Mouse (Mus musculus) stomach, embryonic 16.5 days (tissue): ENCODE data around the gene App. TPM values are rescaled to one million over a fixed set of nuclear protein-coding genes. Genes with fewer than 3 reads are reported as not detected.

Source experiments
- ATAC-seq: fragments of 200-750 bp; cut with Nextera tagmentation; 2 replicates; pipeline ENCODE4 v1.8.0; 2017; ENCODE audit warnings: moderate number of reproducible peaks, moderate TSS enrichment; ENCODE audit not compliant: insufficient read depth, low FRiP score
- H3K27ac ChIP-seq: fragments of 300-500 bp; sonication (generic); 2 replicates; pipeline ENCODE4 v1.5.1; 2014; ENCODE audit warnings: low read length
- H3K27me3 ChIP-seq: fragments of 300-500 bp; sonication (generic); 2 replicates; pipeline ENCODE4 v1.6.1; 2014; ENCODE audit warnings: low read length, control low read depth, mixed read lengths; ENCODE audit not compliant: control insufficient read depth, insufficient read depth
- H3K36me3 ChIP-seq: fragments of 300-500 bp; sonication (generic); 2 replicates; pipeline ENCODE4 v1.6.1; 2014; ENCODE audit warnings: low read length; ENCODE audit not compliant: control insufficient read depth, insufficient read depth
- H3K4me1 ChIP-seq: fragments of 300-500 bp; sonication (generic); 2 replicates; pipeline ENCODE4 v1.6.1; 2014; ENCODE audit warnings: low read length, control low read depth, mixed read lengths; ENCODE audit not compliant: control insufficient read depth, insufficient read depth
- H3K4me2 ChIP-seq: fragments of 300-500 bp; sonication (generic); 2 replicates; pipeline ENCODE4 v1.6.1; 2014; ENCODE audit warnings: low read depth, low read length, mixed read lengths
- H3K4me3 ChIP-seq: fragments of 300-500 bp; sonication (generic); replicated peaks from 2 replicates; pipeline ENCODE4 v1.5.1; 2014; ENCODE audit warnings: mild to moderate bottlenecking, low read length
- H3K9ac ChIP-seq: fragments of 300-500 bp; sonication (generic); 2 replicates; pipeline ENCODE4 v1.6.1; 2014; ENCODE audit warnings: low read length
- H3K9me3 ChIP-seq: fragments of 300-500 bp; sonication (generic); replicated peaks from 2 replicates; pipeline ENCODE4 v1.6.1; 2016; ENCODE audit warnings: low read length, control low read depth; ENCODE audit not compliant: control insufficient read depth
- WGBS: fragments of 180-500 bp; shearing (Covaris S2); extraction: QIAGEN DNeasy Blood & Tissue Kit; methylation state at CpG from one replicate; pipeline ENCODE4 v1.1.7; 2014; 5-methylcytosine and 5-hydroxymethylcytosine counted together
- polyA plus RNA-seq: library from polyadenylated mRNA; unstranded; fragments of >200 nt; fragmentation: Nextera tagmentation; extraction: Ambion mirVana; gene quantifications from 2 replicates; pipeline ENCODE4 v1.2.1, GENCODE M21; 2015

App gene
- polyA plus RNA-seq, 1 experiment from 2014 or later = 198 TPM

DNA sequence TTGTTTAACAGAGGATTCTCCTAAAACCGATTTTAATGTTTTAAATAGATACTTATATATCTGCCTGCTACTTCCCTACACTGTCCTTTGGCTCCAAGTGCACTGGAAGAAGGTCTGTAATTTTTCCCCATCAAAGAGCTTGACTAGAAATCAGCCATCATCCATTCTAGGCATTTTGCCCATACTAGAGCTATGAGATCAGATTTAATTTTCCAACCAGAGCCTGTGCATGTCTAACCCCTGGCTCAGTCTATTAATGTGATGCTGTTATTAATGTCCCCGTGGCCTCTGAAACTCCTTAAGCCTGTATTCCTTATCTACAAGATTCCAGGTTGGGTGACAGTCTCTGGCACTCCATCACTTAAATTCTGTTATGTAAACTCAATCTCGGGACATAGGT, 190.1 kb downstream of the App start:
- no peaks in the 10 kb centered on the region for H3K9me3 ChIP-seq
- H3K4me1 ChIP-seq = no peaks in the 10 kb centered on the region
- no peak overlapping the region for H3K27ac ChIP-seq
- 56% methylated on average over 3 of the region's 3 CpGs for WGBS
- no peak for ATAC-seq
- H3K4me2 ChIP-seq = no peak overlapping the region
- no peak overlapping the region for H3K9ac ChIP-seq
- H3K4me3 ChIP-seq = no peak overlapping the region
- H3K36me3 ChIP-seq = 0 out of 2 replicates have a peak, but pooled peaks cover 5% of the 10 kb centered on the region
- no peaks in the 10 kb centered on the region for H3K27me3 ChIP-seq

DNA sequence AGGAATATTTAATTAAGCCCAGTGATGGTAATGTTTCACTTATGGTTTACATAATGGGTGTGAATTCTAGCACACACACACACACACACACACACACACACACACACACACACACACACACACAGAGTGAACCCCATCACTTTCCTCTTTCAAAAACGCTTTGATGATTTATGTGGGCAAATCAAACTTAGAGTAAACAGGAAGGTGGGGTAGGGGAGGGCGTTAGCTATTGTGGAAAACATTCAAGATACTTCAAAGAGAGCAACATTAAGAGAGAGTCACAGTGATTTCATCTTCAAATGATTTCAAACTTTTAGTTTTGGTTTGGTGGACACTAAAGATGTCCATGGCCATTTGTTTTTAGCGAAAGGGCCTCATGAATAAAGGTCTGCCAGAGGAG, 191.0 kb downstream of the App start:
- peaks cover 6% of the 10 kb centered on the region; the same call in 1 of the 2 replicates for H3K36me3 ChIP-seq
- H3K27me3 ChIP-seq = no peaks in the 10 kb centered on the region
- H3K4me2 ChIP-seq = no peak overlapping the region
- no peak overlapping the region for H3K9ac ChIP-seq
- H3K9me3 ChIP-seq = no peaks in the 10 kb centered on the region
- no peak for ATAC-seq
- H3K4me1 ChIP-seq = no peaks in the 10 kb centered on the region
- WGBS = 69% methylated on average over 3 of the region's 3 CpGs
- H3K4me3 ChIP-seq = no peak overlapping the region
- H3K27ac ChIP-seq = no peak overlapping the region

- no peaks in the 10 kb centered on the region for H3K9me3 ChIP-seq
- WGBS = 73% methylated on average over 5 of the region's 5 CpGs
- H3K4me2 ChIP-seq = no peak overlapping the region
- no peak overlapping the region for H3K27ac ChIP-seq
- no peaks in the 10 kb centered on the region for H3K4me1 ChIP-seq
- no peak overlapping the region for H3K4me3 ChIP-seq
- no peak overlapping the region for H3K9ac ChIP-seq
- H3K27me3 ChIP-seq = no peaks in the 10 kb centered on the region
- H3K36me3 ChIP-seq = peaks cover 6% of the 10 kb centered on the region; the same call in 1 of the 2 replicates
- ATAC-seq = no peak
Observed at GRCm38 (mm10) chr16:84978589-84978988, 195.0 kb downstream of the App start.

GRCm38 (mm10) chr16:84974176-84974518, 199.4 kb downstream of the App start:
- H3K9ac ChIP-seq = no peak overlapping the region
- no peak overlapping the region for H3K27ac ChIP-seq
- no peaks in the 10 kb centered on the region for H3K9me3 ChIP-seq
- no peak overlapping the region for H3K4me3 ChIP-seq
- H3K27me3 ChIP-seq = no peaks in the 10 kb centered on the region
- H3K36me3 ChIP-seq = peaks cover 9% of the 10 kb centered on the region; the same call in 1 of the 2 replicates
- peaks cover 6% of the 10 kb centered on the region; the same call in 1 of the 2 replicates for H3K4me1 ChIP-seq
- H3K4me2 ChIP-seq = no peak overlapping the region
- 84% methylated on average over 6 of the region's 6 CpGs for WGBS
- no peak for ATAC-seq

- ATAC-seq = no peak
- Histone ChIP-seq H3K27me3 (no peaks in the 10 kb centered on the region), H3K9me3 (no peaks in the 10 kb centered on the region), H3K9ac (no peak overlapping the region), H3K4me3 (no peak overlapping the region), H3K4me2 (no peak overlapping the region), H3K27ac (no peak overlapping the region), H3K36me3 (peaks cover 9% of the 10 kb centered on the region; the same call in 1 of the 2 replicates), H3K4me1 (peaks cover 6% of the 10 kb centered on the region; the same call in 1 of the 2 replicates)
- 94% methylated on average over 15 of the region's 15 CpGs for WGBS
Observed at GRCm38 (mm10) chr16:84973446-84974175, 200.0 kb downstream of the App start.

DNA sequence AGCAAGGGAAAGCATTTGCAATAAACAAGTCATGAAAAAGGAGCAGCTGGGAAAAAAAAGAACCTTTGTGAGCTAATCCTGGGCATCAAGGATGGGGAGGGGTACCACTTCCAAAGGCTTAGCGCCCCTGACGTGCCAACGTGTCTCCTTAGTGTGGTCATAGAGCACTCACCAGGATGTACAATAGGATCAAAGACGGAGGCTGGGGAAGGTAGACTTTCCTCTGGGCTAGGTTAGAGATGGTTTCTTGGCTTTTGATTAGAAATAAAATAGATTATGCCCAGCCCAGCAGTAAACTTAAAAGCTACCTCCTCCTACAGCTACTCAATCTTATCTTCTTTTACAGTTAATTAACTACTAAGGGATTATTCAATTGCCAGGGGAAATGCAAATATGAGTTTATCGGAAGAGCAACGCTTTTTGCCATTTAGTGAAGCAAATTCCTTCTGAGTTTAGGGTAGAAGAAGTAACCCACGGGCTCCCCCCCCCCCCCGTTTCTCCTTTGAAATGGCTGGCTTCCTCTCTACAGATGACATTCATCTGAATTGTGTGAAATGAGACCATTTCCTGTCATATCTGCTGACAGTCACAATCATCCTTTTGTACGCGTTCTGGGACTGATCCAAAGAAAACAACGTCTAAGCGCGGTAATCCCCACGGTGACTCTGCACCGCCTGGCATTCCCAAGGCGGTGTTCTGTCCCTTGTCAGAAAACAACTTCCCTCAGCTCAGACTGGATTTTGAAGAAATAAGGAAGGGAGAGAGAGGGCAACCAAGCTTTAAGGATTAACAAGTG, 201.8 kb downstream of the App start:
- Histone ChIP-seq H3K9me3 (no peaks in the 10 kb centered on the region), H3K9ac (no peak overlapping the region), H3K27me3 (no peaks in the 10 kb centered on the region), H3K4me3 (no peak overlapping the region), H3K36me3 (peaks cover 3% of the 10 kb centered on the region; the same call in 1 of the 2 replicates), H3K4me1 (peaks cover 6% of the 10 kb centered on the region; the same call in 1 of the 2 replicates), H3K27ac (no peak overlapping the region; the same call in 1 of the 2 replicates), H3K4me2 (0 out of 2 replicates have a peak overlapping the region, but pooled peaks have one; percentile 6)
- WGBS = 42% methylated on average over 16 of the region's 16 CpGs
- no peak for ATAC-seq

DNA sequence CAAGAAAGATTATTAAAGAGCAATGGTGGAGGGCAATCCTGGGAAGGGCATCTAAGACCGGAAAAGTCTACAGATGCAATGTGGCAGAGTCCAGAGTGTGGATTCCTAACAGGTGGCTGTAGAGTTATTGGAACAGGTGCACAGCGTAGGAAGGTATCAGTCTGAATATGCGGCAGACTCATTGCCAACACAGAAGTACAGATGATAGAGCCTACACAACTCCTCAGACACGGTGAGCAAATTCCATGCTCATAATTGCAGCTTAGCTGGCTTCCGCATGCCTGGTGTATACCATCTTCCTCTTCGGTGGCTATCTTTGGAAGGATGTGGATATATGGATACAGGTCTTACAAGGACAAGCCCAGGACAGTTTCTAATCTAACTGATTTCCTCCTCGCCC, 204.5 kb downstream of the App start:
- no peak overlapping the region for H3K4me2 ChIP-seq
- H3K4me3 ChIP-seq = no peak overlapping the region
- H3K9ac ChIP-seq = no peak overlapping the region
- H3K27me3 ChIP-seq = no peaks in the 10 kb centered on the region
- H3K4me1 ChIP-seq = peaks cover 6% of the 10 kb centered on the region; the same call in 1 of the 2 replicates
- H3K9me3 ChIP-seq = no peaks in the 10 kb centered on the region
- WGBS = 93% methylated on average over 7 of the region's 7 CpGs
- ATAC-seq = no peak
- H3K27ac ChIP-seq = no peak overlapping the region
- peaks cover 3% of the 10 kb centered on the region; the same call in 1 of the 2 replicates for H3K36me3 ChIP-seq

DNA sequence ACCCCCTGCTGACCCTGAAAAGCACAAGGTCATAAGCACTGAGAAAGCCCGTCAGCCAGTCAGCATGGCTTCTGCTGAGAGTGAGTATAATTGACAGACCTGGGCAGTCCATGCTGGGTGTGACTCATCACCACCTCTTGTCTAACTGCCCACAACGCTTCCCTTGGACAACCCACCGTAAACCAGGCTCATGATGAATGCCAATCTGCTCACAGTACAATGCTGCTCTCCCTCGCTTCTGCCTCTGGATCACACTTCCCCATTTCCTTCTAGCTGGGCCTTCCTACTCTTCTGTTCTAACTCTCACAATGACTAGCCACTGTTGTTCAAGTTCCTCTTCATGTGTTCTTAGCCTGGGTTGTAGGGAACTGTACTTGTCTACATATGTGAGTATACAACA, 206.6 kb downstream of the App start:
- Histone ChIP-seq H3K27ac (no peak overlapping the region), H3K4me2 (no peak overlapping the region), H3K4me1 (peaks cover 3% of the 10 kb centered on the region; the same call in 1 of the 2 replicates), H3K27me3 (no peaks in the 10 kb centered on the region), H3K36me3 (peaks cover 3% of the 10 kb centered on the region), H3K9me3 (no peaks in the 10 kb centered on the region), H3K9ac (no peak overlapping the region), H3K4me3 (no peak overlapping the region)
- no peak for ATAC-seq
- 74% methylated on average over 4 of the region's 4 CpGs for WGBS

DNA sequence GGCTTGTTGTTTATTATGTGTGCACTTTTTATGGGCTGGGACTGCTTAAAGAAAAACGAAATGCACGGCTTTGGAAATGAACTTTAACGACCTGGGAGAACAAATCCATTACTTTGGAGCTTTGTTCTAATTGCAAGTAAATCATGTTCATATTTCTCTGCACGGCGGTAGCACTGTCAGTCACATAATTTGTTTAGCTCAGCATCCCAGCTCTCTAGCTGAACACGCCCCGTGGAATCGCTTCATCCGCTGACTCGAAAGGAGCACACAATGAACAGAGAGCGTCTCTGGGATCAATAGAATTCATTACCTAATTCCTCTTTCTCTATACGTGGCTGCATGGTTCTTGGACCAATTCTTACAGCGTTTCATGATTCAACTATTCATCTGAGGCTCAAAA, 207.5 kb downstream of the App start:
- H3K9ac ChIP-seq = no peak overlapping the region
- no peaks in the 10 kb centered on the region for H3K9me3 ChIP-seq
- no peak for ATAC-seq
- H3K27ac ChIP-seq = no peak overlapping the region
- H3K4me3 ChIP-seq = no peak overlapping the region
- WGBS = 81% methylated on average over 13 of the region's 13 CpGs
- H3K4me2 ChIP-seq = no peak overlapping the region
- no peaks in the 10 kb centered on the region for H3K27me3 ChIP-seq
- no peaks in the 10 kb centered on the region for H3K4me1 ChIP-seq
- H3K36me3 ChIP-seq = peaks cover 6% of the 10 kb centered on the region
